Mouse (Mus musculus) natural killer cell, adult 2 months (primary cell): Measurements from ENCODE around the gene Zfp319.
A peak's percentile ranks its signal among the peaks of the same experiment; 100 is the strongest.

Source experiments
- DNase-seq, 2 experiments: peaks; one replicate each; pipeline ENCODE4 v3.0.0; 2022; ENCODE audit warnings: low spot score in 2 of 2

The Zfp319 gene

DNA sequence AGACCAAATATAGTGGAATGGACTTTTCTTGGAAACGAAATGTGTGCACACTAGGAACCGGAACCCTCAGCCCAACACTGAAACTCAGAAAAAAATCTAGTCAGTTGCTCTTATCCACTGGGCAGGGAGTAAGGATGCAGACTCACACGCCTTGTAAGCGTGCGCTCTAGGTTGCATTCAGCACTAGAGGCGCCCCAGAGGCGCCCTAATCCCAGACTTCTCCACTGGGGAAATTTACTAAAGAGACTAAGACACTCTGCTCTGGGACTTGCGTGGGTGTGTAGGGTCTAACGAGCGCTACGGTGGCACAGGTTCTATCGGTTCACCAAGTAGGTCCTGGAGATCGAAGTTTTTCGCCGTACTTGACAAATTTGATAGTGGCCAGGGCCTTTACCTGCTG lies 19.7 kb upstream of the Zfp319 start:
- DNase-seq: no peak

DNA sequence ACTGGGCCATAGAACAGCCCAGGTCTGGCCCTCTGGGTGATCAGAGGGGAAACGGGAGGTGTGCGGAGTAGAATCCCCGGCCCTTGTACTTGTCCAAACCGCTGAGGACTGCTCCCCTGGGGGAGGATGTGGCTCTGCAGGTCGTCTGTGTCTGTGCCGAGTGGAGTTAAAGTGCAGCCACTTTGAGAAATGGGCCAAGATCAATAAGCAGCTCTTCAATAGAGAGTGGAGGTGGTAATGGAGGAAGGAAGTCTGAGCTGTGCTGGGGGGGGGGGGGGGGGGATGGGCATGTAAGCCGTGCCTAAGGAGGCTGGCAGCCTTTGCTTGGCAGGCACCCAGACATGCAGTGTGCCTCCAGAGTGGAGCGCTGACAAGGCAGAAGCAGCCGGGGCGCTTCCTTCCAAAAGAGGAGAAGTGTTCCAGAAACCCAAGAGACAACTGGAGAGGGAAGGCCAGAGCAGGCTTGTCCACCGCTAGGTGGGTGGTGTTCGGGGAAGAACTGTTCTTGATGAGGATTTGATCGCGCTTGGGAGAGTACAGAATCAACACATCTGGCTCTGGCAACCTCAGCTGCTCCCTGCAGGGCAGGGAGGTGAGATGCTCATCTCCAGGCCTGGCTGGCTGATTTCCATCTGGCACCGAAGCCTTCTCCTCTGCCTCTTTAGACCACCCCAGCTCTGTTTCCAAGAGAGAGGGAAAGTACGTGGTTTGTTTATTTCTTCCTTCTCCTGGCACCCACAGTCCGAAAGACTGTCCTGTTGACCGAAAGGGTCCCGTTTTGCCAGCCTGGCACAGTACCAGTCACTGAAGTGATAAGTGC lies 17.3 kb upstream of the Zfp319 start:
- no peak for DNase-seq

DNA sequence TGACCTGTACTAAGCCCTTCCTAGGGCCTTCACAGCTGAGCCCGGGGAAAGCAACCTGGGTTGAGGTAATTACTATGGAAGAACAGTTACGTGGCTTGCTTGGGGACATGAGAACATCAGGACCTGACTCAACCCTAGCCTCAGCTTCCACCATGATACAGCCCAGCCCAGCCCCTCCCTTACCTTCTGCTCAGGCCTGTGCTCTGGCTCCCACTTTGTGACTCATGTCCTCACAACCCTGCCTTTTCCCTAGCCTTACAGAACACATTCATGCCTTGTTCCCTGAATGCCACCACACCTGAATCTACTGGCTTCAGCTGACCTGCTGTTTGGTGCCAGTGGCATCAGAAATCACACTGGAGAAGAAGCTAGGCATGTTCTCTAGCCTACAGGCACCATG lies 16.6 kb upstream of the Zfp319 start:
- DNase-seq: no peak

- peak in 1 of 2 experiments; percentile 39 for DNase-seq
Observed at GRCm38 (mm10) chr8:95346643-95347545, 15.1 kb upstream of the Zfp319 start.

- DNase-seq: no peak
Observed at GRCm38 (mm10) chr8:95344668-95345067, 12.9 kb upstream of the Zfp319 start.

- DNase-seq: no peak
Observed at GRCm38 (mm10) chr8:95341721-95342120, 10.0 kb upstream of the Zfp319 start.

- DNase-seq: no peak
Observed at GRCm38 (mm10) chr8:95336363-95336762, 4.6 kb upstream of the Zfp319 start.

DNA sequence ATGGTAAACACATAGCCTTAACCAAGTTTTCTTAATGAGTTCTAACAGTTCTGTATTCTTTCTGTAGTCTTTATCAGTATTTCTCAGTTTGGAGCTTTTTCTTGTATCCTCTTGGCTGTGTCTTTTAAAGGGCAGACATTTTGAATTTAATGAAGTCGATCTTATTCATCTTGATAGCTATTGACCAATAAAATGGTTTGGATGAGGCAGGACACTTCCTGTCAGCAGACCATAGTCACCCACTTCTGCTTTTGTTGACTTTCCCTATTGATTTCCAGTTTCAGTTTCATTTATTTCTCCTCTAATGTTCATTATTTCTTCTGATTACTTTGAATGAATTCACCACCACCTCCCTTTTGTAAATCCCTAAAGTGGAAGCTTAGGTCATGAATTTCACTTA lies 4.0 kb upstream of the Zfp319 start:
- no peak for DNase-seq

DNA sequence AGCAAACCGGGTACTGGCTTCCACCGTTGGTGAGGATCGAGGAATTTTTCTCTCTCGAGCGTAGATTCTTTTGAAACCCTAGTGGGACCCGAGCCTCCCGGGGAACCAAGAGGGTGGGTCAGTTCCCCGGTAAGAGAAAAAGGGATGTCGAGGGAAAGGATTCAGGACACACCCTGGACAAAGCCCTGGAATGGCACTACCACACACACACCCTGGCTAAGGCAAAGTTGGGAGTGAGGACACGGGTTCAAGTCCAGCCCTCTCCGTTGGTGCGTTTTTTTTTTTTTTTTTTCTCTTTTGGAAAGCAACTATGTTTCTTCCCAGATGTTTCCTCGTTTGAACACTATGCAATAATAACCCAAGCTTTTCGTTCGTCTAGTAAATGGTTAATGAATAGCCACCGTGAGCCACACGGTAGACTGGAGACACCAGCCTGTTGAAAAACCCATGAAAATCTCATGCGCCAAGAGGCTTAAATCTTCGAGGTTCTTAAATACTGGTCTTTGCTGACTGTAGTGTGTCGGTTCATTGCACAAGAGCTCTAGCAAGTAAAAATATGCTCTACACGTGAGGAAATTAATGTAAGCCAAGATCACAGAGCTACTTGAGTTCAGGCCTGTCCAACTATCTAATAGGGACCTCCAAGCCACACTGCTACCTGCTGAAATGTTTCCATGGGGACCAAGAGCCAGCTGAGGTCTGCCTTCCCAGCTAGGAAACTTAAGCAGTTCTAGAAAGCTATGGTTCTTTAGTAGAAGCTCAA lies 868 bp upstream of the Zfp319 start:
- DNase-seq: no peak

- no peak for DNase-seq
Observed at GRCm38 (mm10) chr8:95331156-95331719, 512 bp downstream of the Zfp319 start.

- no peak for DNase-seq
Observed at GRCm38 (mm10) chr8:95330367-95330766, 1.4 kb downstream of the Zfp319 start.

DNA sequence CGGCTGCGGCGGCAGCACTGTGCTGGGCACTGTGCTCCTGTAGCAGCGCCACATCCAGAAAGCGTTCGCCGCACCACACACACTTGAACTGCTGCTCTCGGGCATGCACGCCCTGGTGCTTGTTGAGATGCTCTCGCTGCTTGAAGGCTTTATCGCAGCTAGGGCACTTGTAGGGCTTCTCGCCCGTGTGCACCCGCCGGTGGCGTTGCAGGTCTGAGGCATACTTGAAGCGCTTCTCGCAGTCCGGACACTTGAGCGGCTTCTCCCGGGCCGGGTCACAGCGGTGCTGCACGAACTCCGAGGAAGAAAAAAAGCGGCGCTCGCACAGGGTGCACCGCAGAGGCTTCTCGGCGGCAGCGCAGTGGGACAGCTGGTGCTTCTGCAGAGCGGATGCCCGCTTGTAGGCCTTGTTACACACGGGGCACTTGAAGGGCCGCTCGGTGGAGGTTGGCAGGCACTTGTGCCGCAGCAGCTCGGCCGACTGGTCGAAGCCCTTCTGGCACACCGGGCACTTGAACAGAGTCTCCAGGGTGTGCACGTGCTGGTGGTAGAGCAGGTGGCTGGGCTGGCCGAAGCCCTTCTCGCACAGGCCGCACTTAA lies 3.8 kb downstream of the Zfp319 start:
- DNase-seq: no peak

DNA sequence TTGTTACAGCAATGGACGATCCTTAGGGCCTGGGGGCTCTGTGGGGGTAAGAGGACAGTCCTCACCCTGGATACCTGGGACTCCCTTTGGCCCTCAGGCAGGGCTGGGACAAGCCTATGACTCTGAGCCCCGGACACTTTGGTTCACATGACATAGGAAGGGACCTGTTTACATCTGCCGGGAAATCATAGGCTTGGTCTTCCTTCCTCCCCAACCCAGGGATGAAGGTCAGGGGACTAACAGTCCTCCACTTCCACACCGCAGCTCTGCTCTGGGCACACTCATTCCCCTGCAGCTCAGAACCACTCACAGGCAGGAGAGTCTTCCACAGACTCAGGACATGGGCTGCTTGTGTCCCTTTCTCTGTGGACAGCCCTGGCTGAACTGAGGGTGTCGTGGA lies 4.9 kb downstream of the Zfp319 start:
- DNase-seq: no peak

DNA sequence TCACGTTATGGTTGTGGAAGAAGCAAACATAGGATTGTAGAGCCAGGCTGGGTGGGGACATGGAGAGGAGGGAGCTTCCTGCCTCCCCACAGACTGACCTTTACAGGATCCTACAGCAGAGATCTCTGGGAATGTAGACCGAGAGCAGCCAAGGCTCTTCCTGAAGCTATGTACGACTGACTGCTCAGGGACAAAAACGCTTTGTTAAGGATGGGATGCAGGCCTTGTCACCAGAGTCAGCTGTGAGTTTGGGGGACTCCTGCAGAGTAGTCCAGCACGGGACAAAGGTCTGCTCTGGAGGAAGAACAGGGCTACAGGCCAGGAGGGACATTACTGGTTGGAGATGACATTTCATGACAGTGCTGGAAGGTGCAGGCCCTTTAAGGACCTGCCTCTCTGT lies 7.1 kb downstream of the Zfp319 start:
- DNase-seq: no peak

DNA sequence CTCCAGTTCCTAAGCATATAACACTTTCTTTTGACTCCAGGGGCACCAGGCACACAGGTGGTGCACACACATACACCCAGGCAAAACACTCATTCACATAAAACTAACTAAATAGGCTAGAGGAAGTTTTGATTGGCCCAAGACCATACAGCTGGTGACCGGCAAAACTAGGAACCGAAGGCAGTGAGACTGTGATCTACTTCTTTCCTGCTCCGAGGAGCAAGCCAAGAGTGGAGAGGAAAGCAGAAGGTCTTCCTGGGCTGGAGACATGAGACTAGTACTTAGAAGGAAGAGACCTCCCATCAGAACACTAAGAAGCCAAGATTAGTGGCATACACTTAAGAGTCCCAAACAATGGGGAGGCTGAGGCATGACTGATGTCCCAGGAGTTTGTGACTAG lies 8.5 kb downstream of the Zfp319 start:
- no peak for DNase-seq

GRCm38 (mm10) chr8:95320224-95321139 lies 11.3 kb downstream of the Zfp319 start:
- peak; percentile 53 to 70 for DNase-seq

DNA sequence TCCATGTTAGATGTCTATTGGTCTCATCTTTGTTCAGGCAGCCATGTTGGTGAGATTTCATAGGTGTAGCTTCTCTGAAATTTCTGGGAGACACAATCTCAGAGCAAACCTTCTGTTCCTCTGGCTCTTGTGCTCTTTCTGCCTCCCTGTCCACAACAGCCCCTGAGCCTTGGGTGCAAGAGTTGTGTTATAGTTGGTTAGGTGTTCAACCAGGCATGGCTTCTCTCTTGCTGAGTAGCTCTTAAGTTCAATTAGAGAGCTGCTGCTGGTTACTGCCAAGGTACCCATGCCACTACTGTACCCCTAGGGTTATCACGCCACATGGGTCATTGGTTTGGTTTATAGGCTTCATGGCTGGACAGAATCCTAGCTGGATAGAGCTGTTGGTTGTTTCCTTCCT lies 16.4 kb downstream of the Zfp319 start:
- DNase-seq: no peak

GRCm38 (mm10) chr8:95314707-95315106 lies 17.0 kb downstream of the Zfp319 start:
- no peak for DNase-seq

DNA sequence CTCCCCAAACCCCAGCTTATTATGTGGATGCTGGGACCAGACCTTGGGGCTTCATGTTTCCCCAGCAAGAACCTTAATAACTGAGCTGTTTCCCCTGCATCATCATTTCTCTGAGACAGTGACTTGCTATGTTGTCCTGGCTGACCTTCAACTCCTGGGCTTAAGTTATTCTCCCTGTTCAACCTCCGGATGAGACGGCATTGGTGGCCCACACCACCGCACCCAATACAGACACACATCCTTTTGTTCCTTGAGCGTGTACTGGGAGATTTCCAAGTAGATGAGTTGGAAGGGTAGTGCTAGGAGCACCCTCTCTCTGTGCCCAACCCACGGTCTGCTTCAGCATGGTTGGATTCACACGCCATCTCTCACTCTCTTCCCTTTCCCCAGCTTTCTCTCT lies 17.9 kb downstream of the Zfp319 start:
- no peak for DNase-seq

DNA sequence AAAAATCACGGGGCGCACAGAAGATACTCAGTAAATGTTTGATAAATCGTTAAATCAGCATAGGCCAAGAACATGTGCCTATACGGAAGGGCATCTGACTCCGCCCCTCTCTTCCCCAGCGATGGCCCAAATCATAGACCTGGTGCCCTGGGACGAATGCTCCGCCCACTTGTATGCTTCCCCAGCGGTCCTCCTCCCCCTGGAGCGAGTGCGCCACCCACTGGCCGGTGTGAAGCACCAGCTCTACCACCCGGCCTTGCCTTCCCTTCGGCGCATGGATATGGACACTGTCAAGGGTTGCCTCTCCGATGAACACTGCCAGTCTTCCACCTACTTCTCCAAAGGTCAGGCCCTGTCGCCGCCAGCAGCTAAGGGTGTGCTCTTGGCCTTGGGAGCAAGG lies 18.9 kb downstream of the Zfp319 start:
- DNase-seq: no peak
